Mouse (Mus musculus): ENCODE measurements around the gene Myrf.

DNA sequence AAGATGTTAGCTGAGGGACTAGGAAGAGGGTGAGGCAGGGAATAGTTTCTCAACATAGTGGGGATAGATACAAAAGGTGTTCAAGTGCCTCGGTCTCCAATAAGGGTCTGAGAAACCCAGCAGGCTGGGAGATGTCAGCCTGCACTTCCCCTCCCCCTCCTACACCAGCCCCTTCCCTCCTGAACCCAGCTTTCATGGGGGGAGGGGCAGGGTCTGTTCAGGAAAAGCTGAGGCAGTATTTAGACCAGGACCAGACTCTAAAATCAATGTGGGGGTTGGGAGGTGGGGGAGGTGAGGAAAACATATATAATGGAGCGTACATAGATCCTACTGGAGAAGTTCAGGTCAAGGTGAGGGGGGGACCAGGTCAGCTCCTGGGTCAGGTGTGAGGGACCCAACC is 1.1 kb downstream of the Myrf start:
- no peak for TF ChIP-seq CTCF (IDR thresholded peaks at IDR 0.05; ENCODE audit: low read depth)
- TF ChIP-seq EP300 (IDR thresholded peaks at IDR 0.05; ENCODE audit: low read depth) = no peak
